Mouse (Mus musculus) bone marrow macrophage, adult 2 months (primary cell): ENCODE data around the gene Evc. TPM values are rescaled to one million over a fixed set of nuclear protein-coding genes. Genes with fewer than 3 reads are reported as not detected.

Source experiments
- H3K27ac ChIP-seq: 2 replicates; pipeline ENCODE4 v1.5.1; 2012; ENCODE audit warnings: low read depth, low read length; ENCODE audit not compliant: insufficient read depth
- H3K4me1 ChIP-seq: 2 replicates; pipeline ENCODE4 v1.6.1; 2012; ENCODE audit warnings: low read length; ENCODE audit not compliant: control insufficient read depth, insufficient read depth
- H3K4me3 ChIP-seq: 2 replicates; pipeline ENCODE4 v1.5.1; 2012; ENCODE audit warnings: mild to moderate bottlenecking, low read length, moderate library complexity; ENCODE audit not compliant: insufficient read depth
- CTCF ChIP-seq: IDR thresholded peaks from 2 replicates; pipeline ENCODE4 v1.5.1; 2012; ENCODE audit warnings: low read depth, mild to moderate bottlenecking, low read length, moderate library complexity
- POLR2A ChIP-seq: IDR thresholded peaks from 2 replicates; pipeline ENCODE4 v1.6.1; 2012; ENCODE audit warnings: mild to moderate bottlenecking, low read depth, low read length, borderline replicate concordance
- polyA plus RNA-seq: library from polyadenylated mRNA; stranded (reverse); fragments of >200 nt; gene quantifications from 2 replicates; pipeline ENCODE4 v1.2.4, GENCODE M21; 2012; ENCODE audit not compliant: missing spikeins, insufficient read depth, insufficient read length

Evc gene
- polyA plus RNA-seq, 1 experiment: not detected

DNA sequence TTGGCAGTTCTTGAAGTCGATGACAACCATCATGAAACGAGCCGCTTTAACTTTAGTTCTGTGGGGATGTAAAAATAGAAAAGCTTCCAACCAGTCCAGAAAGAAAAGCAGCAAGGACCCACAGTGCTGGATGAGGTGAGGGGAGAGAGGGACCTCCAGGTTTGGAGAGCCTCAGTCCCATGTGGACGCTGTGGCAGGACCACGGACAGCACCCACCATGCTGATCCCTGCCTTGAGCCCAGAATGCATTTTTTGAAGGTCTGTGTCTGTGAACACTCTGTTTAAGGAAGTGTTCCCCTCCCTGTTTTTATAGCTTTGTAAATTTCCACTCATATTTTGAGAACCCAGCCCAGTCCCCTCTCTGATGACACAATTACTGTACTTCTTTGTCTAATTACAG lies 79.5 kb downstream of the Evc start:
- H3K4me3 ChIP-seq: no peak overlapping the region
- H3K27ac ChIP-seq: no peak overlapping the region
- no peaks in the 10 kb centered on the region for H3K4me1 ChIP-seq
- TF ChIP-seq CTCF (no peak), POLR2A (no peak)

DNA sequence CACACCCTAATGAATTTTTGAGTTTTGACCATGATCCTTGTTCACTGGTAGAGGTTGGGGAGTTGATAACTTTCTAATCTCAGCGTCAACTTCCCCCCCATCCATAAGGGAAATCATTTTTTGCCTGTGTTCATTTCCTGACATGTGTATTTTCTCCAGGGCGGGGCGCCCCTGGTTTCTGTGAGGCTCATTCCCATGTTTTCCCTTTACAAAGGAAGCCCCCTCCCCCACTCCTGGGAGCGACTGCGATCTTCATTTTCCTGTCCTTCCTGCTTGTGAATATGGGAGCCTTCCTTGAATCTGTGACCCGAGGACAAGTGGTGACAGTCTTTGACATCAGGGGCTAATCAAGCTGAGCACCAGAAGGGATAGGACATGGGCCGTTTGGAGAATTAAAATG lies 79.9 kb downstream of the Evc start:
- no peak for TF ChIP-seq CTCF
- TF ChIP-seq POLR2A: no peak
- no peak overlapping the region for H3K27ac ChIP-seq

DNA sequence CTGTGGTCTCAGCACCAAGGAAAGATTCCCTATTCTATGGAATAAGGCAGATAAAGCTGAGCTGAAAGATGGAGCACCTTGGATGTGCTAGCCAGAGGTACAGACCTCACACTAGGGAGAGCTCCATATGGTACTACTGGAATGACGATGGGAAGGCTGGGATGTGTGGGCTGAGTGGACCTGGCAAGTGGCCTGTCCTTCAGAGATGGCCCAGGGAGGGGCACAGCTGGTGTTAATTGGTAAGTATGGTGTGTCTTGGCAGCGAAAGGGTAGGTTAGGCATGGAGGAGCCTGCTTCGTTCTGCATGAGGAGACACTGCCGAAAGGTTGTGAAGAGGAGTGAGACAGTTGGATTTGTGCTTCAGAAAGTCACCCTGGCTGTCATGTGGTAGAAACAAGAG lies 82.2 kb downstream of the Evc start:
- Histone ChIP-seq H3K4me1 (no peaks in the 10 kb centered on the region), H3K27ac (no peak overlapping the region), H3K4me3 (no peak overlapping the region)
- TF ChIP-seq POLR2A: no peak
- TF ChIP-seq CTCF: no peak

More for the DNA sequence above, 79.9 kb downstream of the Evc start:
- Histone ChIP-seq H3K4me1 (no peaks in the 10 kb centered on the region), H3K4me3 (no peak overlapping the region)

DNA sequence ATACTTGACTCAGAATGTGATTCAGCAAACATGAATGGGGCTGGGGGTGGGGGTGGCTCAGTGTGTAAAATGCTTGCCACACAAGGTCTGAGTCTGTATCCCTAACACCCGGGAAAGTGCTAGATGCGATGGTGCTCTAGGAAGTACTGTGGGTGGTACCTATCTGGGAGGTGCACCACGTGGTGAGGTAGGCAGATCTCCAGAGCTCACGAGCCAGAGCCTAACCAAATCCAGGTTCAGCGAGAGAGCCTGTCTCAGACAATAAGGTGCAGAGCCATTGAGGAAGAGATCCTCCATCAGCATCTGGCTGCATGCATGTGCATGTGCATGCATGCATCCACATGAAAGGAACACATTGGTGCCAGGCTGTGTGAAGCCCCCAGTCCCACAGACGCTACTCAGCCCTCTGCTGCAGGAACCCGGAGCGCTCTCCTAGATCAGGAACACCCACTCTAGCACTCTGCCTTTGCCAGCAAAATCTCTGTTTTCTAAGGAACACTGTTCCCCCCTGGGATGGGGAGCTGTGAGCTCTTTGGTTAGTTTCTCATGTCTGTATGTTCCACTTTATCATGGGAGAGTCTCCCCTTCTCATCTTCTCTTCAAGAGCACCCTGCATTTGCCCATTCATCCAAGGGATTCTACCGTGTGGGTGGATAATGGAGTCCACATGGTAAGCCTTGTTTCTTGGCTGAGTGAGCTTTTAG lies 84.4 kb downstream of the Evc start:
- TF ChIP-seq CTCF (no peak), POLR2A (no peak)
- Histone ChIP-seq H3K4me3 (no peak overlapping the region), H3K27ac (no peak overlapping the region), H3K4me1 (no peaks in the 10 kb centered on the region)

DNA sequence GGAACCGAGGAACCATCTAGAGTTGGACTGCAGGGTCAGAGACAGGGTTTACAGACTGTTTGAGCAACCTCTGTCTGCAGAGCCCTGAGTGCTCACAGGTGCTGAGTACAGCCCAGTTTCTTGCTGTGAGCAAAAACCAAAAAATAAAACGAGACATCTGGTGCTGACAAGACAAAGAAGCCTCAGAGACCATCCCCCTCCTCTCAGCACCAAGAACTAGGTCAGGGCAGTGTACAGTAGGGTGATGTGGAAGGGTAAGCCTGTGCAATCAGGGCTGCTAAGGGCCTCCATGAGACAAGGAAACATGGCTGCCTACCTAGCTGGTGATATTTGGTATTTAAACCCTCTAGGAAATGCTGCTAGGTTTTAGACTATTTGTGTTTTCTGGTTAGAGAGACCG lies 85.1 kb downstream of the Evc start:
- Histone ChIP-seq H3K27ac (no peak overlapping the region), H3K4me3 (no peak overlapping the region), H3K4me1 (no peaks in the 10 kb centered on the region)
- TF ChIP-seq POLR2A (no peak), CTCF (no peak)

DNA sequence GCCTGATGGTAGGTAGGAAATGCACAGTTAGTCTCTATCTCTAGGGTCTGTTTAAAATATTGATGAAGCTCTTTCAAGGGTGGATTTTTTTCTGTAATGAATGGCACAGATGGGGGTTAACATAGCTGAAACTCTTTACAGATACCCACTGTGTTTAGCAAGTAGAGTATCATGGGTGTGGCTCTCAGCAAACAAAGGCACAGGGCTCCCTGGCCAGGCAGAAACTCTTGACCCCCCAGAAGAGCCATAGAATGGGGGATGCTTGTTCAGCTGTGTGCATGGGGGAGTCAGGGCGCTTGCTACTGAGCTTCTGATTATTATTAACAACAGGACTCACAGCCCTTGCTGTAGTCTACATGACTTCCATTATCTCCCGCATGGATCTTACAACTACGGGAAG lies 87.8 kb downstream of the Evc start:
- H3K4me1 ChIP-seq: no peaks in the 10 kb centered on the region
- TF ChIP-seq CTCF: no peak
- no peak for TF ChIP-seq POLR2A
- no peak overlapping the region for H3K27ac ChIP-seq
- H3K4me3 ChIP-seq: no peak overlapping the region

DNA sequence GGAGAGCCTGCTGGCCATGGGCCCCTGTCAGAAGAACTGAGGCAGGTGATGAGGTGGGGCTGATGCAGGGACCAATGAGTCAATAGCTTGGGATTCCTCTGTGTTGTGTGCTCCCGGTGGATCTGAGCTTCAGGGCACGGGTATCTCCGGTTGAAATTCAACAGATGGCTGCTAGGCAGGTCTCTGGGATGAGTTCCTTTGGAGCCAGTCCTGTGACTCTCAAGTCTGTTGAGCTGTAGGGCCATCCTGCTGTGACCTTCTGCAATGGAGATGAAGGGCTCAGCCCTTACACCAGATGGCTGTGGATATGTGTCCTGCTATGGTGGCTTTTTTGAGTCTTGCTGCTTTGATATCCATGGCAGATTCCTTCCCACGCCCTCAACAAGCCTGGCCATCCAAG lies 89.2 kb downstream of the Evc start:
- no peak overlapping the region for H3K27ac ChIP-seq
- TF ChIP-seq CTCF (no peak), POLR2A (no peak)
- no peaks in the 10 kb centered on the region for H3K4me1 ChIP-seq
- no peak overlapping the region for H3K4me3 ChIP-seq

DNA sequence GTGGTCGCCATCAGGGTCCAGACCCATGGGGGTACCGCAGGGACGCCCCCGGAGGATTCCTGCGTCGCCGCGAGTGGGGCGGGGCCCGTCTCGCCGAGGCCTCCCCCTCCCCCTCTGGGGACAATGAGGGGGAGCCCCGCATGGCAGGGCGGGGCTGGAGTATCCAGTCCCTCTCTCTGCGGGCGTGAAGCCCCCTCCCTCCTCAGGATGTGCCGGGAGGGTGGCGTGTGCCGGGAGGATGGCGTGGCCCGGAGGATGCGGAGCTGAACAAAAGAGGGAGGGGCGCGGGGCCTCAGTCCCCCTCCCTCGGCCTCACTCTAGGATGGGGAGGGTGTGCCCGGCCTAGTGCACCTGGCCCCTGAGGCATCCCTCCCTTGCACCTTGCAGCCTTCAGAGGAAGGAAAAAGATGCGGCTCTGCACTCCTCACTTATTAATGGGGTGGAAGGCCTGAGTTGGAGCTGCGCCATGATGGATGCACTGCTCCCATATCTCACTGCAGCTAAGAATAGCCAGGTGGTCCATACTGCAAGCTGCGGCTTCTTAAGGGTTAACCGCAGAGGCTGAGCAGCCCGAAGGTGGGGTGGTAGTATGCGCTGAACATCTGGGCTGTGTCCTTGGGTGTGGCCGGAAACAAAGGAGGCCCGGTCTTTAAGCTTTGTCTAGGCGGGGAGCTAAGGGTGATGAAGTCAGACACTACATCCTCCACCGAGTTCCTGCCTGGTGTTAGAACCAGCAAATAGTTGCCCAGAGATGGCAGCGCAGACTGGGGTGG lies 90.4 kb downstream of the Evc start:
- no peaks in the 10 kb centered on the region for H3K4me1 ChIP-seq
- no peak for TF ChIP-seq CTCF
- no peak for TF ChIP-seq POLR2A
- no peak overlapping the region for H3K27ac ChIP-seq
- no peak overlapping the region for H3K4me3 ChIP-seq

DNA sequence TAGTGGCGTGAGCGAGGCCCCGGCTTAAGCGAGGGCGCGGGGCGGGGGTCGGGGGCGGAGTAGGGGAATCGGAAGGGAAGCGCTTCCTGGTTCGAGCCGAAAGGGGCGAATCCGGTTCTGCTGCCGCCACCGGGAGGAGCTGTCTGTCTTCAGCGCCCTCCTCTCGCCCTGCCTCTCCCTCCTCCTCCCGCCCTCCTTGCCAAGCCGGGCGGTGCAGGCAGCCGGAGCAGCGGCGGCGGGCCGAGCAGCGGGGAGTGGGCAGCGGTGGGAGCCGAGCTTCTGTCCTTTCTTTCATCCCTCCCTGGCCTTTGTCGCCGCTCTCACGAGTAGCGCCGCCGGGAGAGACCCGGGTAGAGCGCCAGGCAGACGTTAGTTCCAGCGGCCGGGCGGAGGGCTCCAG lies 91.0 kb downstream of the Evc start:
- Histone ChIP-seq H3K4me1 (no peaks in the 10 kb centered on the region), H3K27ac (no peak overlapping the region), H3K4me3 (no peak overlapping the region)
- TF ChIP-seq POLR2A: no peak
- TF ChIP-seq CTCF: no peak

DNA sequence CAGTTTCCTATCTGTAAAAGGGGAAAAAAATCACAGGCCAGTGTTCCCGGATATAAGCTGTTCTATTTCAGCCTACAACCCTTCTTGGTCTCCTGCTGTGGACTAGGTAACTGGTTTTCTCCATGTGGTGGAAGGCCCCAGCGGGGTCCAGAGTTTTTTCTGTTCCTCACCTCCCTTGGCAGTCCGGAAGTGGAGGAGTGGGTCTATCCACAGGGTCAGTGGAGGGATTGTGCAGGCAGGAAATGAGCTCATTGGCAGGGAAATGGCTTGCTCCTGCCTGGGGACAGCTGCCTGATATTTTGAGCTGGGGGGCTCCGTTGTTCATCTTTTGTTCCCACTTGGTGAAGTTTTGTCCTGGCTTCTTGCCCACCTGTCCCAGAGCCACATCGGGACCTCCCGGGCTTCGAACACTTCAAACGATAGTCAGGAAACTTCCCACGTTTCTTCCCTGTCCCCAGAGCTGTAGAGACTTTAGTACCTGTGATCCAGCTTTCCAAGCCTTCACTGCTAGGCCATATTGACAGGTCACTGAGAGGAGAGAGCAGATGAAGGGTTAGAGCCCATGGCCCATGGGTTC lies 91.9 kb downstream of the Evc start:
- TF ChIP-seq CTCF (no peak), POLR2A (no peak)

More for the DNA sequence above, 91.9 kb downstream of the Evc start:
- H3K4me3 ChIP-seq: no peak overlapping the region
- H3K4me1 ChIP-seq: no peaks in the 10 kb centered on the region
- H3K27ac ChIP-seq: no peak overlapping the region
